ENCODE assay signal across 8 mouse cellular contexts in genomic region chr1:90588021-90588734, GRCm38 (mm10). TPM values are rescaled to one million over a fixed set of nuclear protein-coding genes. Genes with fewer than 3 reads are reported as not detected.
DNase-seq lines count a peak whose midpoint lies in the region; ATAC-seq and TF ChIP-seq lines count a peak whose summit lies in the region.

No protein-coding gene starts in this region.

- ATAC-seq in cerebellum, adult (ENCODE audit: insufficient number of reproducible peaks, low FRiP score, low TSS enrichment) = 0 out of 2 replicates have a peak, but pooled peaks have one; percentile 31
- peak; percentile 79 for ATAC-seq in forebrain, embryonic 16.5 days
- ATAC-seq in lung, postnatal 0 days = peak; percentile 63

- no peak for TF ChIP-seq EP300 in MEL (IDR thresholded peaks at IDR 0.05; ENCODE audit: low read depth in 1 of 2, low read length in 2 of 2)
- peak; percentile 56 for TF ChIP-seq EP300 in lung, postnatal 0 days (IDR thresholded peaks at IDR 0.05)

- no peak overlapping the region for H3K27ac ChIP-seq in MEL (ENCODE audit: control insufficient read depth, low read depth, low read length)
- no peak overlapping the region for H3K27ac ChIP-seq in forebrain, embryonic 16.5 days (ENCODE audit: low read length)
- no peak overlapping the region for H3K27ac ChIP-seq in layer of hippocampus, adult 2 months
- no peak overlapping the region for H3K27ac ChIP-seq in lung, postnatal 0 days (ENCODE audit: low read length)

- no peaks in the 10 kb centered on the region for H3K4me1 ChIP-seq in MEL (ENCODE audit: control insufficient read depth in 1 of 2, insufficient read depth in 2 of 2, low read length in 2 of 2)
- 0 out of 2 replicates have a peak, but pooled peaks cover 2% of the 10 kb centered on the region for H3K4me1 ChIP-seq in forebrain, embryonic 16.5 days (replicated peaks; ENCODE audit: control insufficient read depth, insufficient read depth, low read length)
- no peaks in the 10 kb centered on the region for H3K4me1 ChIP-seq in lung, postnatal 0 days (ENCODE audit: insufficient read depth, low read depth, low read length)

- no peaks in the 10 kb centered on the region for H3K27me3 ChIP-seq in MEL (ENCODE audit: control insufficient read depth in 1 of 2, insufficient read depth in 2 of 2, low read length in 2 of 2)
- no peaks in the 10 kb centered on the region for H3K27me3 ChIP-seq in forebrain, embryonic 16.5 days (replicated peaks; ENCODE audit: control insufficient read depth, insufficient read depth, low read length)
- no peaks in the 10 kb centered on the region for H3K27me3 ChIP-seq in lung, postnatal 0 days (replicated peaks; ENCODE audit: insufficient read depth, low read length)

- peak in 2 of 3 experiments; percentile 40 to 48; a peak in 4 of 6 replicates for TF ChIP-seq CTCF in MEL (IDR thresholded peaks at IDR 0.05 in 2 of 3, conservative IDR thresholded peaks at IDR 0.05 in 1 of 3; ENCODE audit: control insufficient read depth in 1 of 3, insufficient read depth in 1 of 3, low read depth in 2 of 3, low read length in 3 of 3, poor library complexity in 1 of 3, severe bottlenecking in 1 of 3)
- TF ChIP-seq CTCF in layer of hippocampus, adult 2 months (conservative IDR thresholded peaks at IDR 0.05) = peak; percentile 85
- TF ChIP-seq CTCF in lung, postnatal 0 days (IDR thresholded peaks at IDR 0.05) = peak; percentile 79

- no peak overlapping the region for H3K4me2 ChIP-seq in forebrain, embryonic 16.5 days (ENCODE audit: low read length)
- H3K4me2 ChIP-seq in lung, postnatal 0 days (replicated peaks; ENCODE audit: low read depth, low read length) = no peak overlapping the region

- H3K9me3 ChIP-seq in MEL (replicated peaks; ENCODE audit: insufficient read depth, low read length) = no peaks in the 10 kb centered on the region
- H3K9me3 ChIP-seq in forebrain, embryonic 16.5 days (ENCODE audit: control insufficient read depth, low read length) = no peaks in the 10 kb centered on the region
- H3K9me3 ChIP-seq in lung, postnatal 0 days (ENCODE audit: low read length) = no peaks in the 10 kb centered on the region

- WGBS in forebrain, embryonic 16.5 days = 62% methylated on average over 9 of the region's 9 CpGs
- WGBS in lung, postnatal 0 days = 55% methylated on average over 9 of the region's 9 CpGs

- peak; percentile 23 for DNase-seq in MEL (ENCODE audit: low read depth, low spot score)
- DNase-seq in heart, postnatal 4 days = peak; percentile 91
- DNase-seq in layer of hippocampus, adult 2 months (ENCODE audit: low spot score in 2 of 2) = peak; percentile 82 to 90
- DNase-seq in lung, postnatal 0 days (ENCODE audit: low spot score) = peak; percentile 89
- DNase-seq in retina, postnatal 7 days (ENCODE audit: low read depth, low spot score) = peak; percentile 38
- peak; percentile 51 to 65 for DNase-seq in urinary bladder, adult 18-20 months (ENCODE audit: low spot score in 2 of 2)

- no peaks in the 10 kb centered on the region for H3K36me3 ChIP-seq in MEL (ENCODE audit: control insufficient read depth in 1 of 2, insufficient read depth in 2 of 2, low read length in 2 of 2)
- no peaks in the 10 kb centered on the region for H3K36me3 ChIP-seq in forebrain, embryonic 16.5 days (ENCODE audit: control insufficient read depth, insufficient read depth)
- H3K36me3 ChIP-seq in lung, postnatal 0 days (ENCODE audit: insufficient read depth, low read length) = no peaks in the 10 kb centered on the region

- no peak for TF ChIP-seq POLR2A in MEL (IDR thresholded peaks at IDR 0.05; ENCODE audit: control insufficient read depth in 1 of 2, insufficient read depth in 1 of 2, low read depth in 1 of 2, low read length in 2 of 2, poor library complexity in 1 of 2)

- no peak overlapping the region for H3K4me3 ChIP-seq in MEL (ENCODE audit: control insufficient read depth in 1 of 2, insufficient read depth in 1 of 2, low read depth in 2 of 2, low read length in 2 of 2)
- no peak overlapping the region for H3K4me3 ChIP-seq in forebrain, embryonic 16.5 days (replicated peaks; ENCODE audit: low read length)
- H3K4me3 ChIP-seq in layer of hippocampus, adult 2 months = no peak overlapping the region
- no peak overlapping the region for H3K4me3 ChIP-seq in lung, postnatal 0 days (ENCODE audit: low read depth, low read length)

- peak; percentile 40 for TF ChIP-seq RAD21 in MEL (IDR thresholded peaks at IDR 0.05; ENCODE audit: low read depth, low read length)

- H3K9ac ChIP-seq in MEL (ENCODE audit: control insufficient read depth, low read depth, low read length, poor library complexity, severe bottlenecking) = no peak overlapping the region
- no peak overlapping the region for H3K9ac ChIP-seq in forebrain, embryonic 16.5 days (replicated peaks; ENCODE audit: low read depth, low read length)
- H3K9ac ChIP-seq in lung, postnatal 0 days (replicated peaks; ENCODE audit: low read depth) = no peak overlapping the region

- no peaks in the 10 kb centered on the region for H3K79me2 ChIP-seq in MEL (ENCODE audit: control insufficient read depth, insufficient read depth, low read length, poor library complexity)

TF ChIP-seq in MEL, 35 proteins besides CTCF, POLR2A, EP300 and RAD21:
- TF ChIP-seq SMC3 (IDR thresholded peaks at IDR 0.05; ENCODE audit: low read depth, low read length) (peak; percentile 44), ZMIZ1 (IDR thresholded peaks at IDR 0.05; ENCODE audit: low read depth, low read length) (no peak)

RNA-seq across cellular contexts. Expression of gene Cops8, which starts 14.6 kb away (rescaled TPM):
- 65.4 and 103 TPM in 2 replicates for total RNA-seq in MEL (2012; rRNA removed)
- 10 to 100 TPM in 1 of 2 experiments, not detected in 1; 86.7 TPM for polyA plus RNA-seq in MEL (2012; ENCODE audit: insufficient read depth in 1 of 2, insufficient read length in 2 of 2, low read depth in 1 of 2, low replicate concordance in 2 of 2, missing spikeins in 1 of 2)
- polyA plus RNA-seq in forebrain, embryonic 16.5 days (2015; fragmentation: Nextera tagmentation; extraction: Ambion mirVana) = 191 and 199 TPM in 2 replicates
- 10 to 100 TPM; 78.6 to 91.6 TPM for total RNA-seq in heart, postnatal 4 days (2021)
- 100 to 1,000 TPM; 109 to 122 TPM for total RNA-seq in layer of hippocampus, adult 2 months (2021)
- polyA plus RNA-seq in lung, postnatal 0 days (2015; fragmentation: Nextera tagmentation; extraction: Ambion mirVana) = 79.7 and 93.3 TPM in 2 replicates

Comparison
In these comparisons a context has a peak if more than half of its experiments do, and no peak if none do; other contexts are left out.
1. DNase-seq: peak in every context shown above with its lines; median percentile 91 in heart, postnatal 4 days; 89 in lung, postnatal 0 days; 86 in layer of hippocampus, adult 2 months; 58 in urinary bladder, adult 18-20 months; 38 in retina, postnatal 7 days; 23 in MEL.